Mouse (Mus musculus) retina, postnatal 1 day (tissue): ENCODE measurements at regions not wholly inside any gene's neighbourhood (a gene's known extent, or its start where the extent isn't known, plus 50 kb on each side); places are given as distances from the start of the nearest gene placed in this dataset.

ENCODE experiments used
- DNase-seq: peaks from one replicate; pipeline ENCODE4 v3.0.0-alpha.2; 2012

DNA sequence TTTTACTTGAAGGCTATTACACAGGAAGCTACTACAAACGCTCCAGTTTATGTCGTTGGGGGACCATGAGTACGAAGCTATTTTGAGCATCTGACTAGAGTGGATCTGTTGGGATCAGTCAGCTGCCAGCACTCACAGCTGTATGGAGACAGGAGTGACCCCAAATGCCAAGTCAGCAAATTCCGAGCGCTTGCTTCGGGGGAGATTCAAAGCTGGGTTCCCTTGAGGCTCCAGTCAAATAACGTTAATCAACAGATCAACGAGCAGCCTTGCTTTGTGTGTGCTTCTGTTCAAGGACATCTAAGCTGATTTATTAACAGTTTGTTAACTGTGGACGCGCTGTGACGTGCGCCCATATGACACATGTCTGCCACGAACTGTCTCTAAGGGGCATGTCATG is 349.5 kb downstream of the Ajap1 start:
- peak; percentile 86 for DNase-seq

DNA sequence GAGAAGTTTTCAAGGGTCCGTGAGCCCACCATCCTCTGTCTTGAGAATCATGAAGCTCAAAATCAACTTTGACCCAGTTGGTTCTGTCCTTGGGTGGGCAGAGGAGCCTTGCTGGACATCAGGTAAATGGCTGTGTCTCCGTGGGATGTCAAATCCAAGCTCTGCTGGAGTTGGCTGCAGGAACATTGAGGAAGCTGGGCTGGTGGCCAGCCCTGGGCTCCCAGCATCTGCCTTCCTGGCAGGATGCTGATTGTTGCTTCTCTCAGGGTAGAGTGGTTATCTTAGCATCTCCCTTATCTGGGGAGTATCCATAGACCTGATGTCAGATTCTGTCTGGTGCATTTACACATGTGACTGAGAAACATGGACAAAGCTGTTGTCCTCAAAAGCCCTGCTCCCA is 353.3 kb downstream of the Ajap1 start:
- no peak for DNase-seq

DNA sequence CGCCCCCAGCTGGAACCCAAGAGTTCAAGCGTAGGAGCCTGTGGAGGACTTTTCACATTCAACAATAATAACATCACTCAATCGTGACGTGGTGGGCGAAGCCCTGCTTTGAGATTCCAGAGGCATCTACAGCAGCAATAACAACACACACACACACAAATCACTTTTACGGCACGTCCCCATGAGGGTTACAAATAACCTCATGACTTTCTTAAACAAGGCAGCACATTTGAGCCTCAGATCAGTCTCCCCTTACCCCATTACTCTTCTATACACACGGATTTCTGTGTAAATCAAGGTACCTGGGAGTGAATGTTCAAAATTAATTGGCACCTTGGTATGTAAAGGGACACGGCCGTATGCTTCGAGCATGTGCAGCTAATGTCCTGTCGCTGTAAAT is 354.4 kb downstream of the Ajap1 start:
- DNase-seq, result no peak

DNA sequence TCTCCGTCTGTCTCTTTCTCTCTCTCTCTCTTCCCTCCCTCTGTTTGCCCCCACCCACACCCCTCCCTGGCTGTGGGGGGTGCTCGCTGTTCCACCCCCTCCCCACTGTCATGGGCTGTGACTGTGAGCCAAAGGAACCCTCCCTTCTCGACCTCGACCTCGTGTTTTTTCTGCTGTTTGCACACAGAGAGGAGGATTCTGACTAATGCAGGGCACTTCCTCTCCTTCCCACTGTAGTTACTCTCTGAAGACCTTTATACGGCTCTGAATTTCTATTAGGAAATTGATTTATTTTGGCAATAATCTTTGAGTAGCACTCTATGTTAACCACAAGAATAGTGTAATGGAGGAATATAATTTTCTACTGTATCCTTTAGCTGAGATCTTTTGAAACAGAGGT is 362.1 kb downstream of the Ajap1 start:
- DNase-seq, result no peak

DNA sequence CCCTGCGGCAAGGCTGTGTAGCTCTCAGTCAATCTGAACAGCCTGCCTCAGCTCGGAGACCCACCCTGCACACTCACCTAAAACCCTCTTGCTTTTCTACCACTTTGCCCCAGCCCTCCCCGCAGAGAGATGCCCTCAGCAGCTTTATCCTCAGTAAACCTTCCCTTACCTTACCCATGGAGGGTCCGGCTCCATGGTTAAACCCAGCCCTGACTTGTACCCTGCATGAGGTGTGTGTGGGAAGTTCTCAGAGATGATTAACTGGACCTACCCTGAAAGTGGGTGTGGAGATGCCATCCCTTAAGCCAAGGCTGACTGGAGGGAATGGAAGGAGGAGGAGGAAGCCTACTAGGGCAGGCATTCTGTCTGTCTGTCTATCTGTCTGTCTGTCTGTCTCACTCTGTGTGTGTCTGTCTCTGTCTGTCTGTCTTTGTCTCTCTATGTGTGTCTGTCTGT is 362.9 kb downstream of the Ajap1 start:
- no peak for DNase-seq

DNA sequence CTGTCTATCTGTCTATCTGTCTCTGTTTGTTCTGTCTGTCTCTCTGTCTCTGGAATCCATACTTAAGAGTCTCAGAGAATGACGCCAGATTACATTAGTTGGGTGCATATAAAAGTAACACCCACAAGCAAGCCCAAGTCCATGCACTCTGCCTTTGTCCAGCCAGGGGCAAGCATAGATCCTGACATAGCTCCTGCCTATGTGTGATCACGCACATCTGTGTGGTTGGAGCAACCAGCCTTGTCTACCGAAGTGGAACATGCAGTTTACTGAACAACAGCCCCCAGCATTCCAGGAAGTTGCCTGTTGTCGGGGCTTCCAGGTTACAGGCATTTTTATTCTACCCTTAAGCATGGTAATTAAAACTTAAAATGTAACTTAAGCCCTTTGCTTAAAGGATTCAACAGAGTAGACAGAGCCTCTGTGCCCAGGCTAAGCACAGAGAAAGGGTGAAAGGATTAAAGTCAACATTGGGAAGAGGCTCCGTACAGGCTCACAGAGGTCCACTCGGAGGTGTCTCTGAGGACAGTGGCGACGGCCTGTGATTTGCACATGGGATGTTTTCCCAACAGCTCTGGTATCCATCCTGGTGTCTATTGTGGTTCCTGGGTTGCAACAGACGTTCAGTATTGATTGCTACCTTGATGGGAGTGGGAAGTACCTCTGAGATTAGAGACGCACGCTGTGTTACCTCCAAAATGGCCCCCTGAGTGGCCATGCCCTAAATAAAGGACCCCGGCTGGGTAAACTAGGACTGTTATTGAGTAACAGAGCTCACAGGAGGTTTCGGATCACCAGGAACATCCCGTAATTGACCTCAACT is 363.6 kb downstream of the Ajap1 start:
- DNase-seq, result no peak

DNA sequence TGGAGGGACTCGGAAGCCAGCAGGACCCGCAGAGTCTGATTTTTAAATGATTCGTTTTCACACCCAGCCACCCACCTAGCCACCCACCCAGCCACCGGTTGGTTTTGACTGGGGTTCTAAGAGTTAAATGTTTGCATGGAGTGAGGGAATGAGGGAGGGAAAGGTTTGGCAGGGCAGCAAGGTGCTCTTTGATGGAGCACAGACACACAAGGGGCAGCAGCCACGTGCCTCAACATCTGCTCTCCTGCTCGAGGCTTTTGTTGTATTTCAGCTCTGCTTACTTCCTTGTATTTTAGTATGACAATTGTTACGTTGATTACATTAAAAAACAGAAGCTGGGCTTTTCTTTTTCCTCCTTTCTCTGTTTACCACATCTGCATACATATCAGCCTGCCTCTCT is 367.6 kb downstream of the Ajap1 start:
- DNase-seq, result no peak

DNA sequence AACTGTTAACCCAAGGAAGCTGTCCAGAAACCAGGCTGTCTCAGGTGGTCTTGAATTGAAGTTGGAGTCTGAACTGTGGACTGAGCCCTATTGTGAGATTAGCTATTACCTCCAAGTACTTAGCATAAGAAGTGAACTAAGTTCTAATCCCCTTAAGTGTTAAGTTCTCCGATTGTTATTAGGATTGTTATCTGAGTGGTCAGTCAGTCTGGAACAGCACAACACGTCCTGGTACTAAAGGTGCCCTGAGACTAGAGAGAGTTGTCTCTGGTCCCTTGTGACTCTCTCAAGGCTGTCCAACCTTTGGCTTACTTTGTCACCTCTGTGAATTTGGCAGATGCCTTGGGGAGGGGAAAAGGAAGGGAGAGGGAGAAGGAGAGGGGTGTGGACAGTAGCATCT is 369.0 kb downstream of the Ajap1 start:
- no peak for DNase-seq

DNA sequence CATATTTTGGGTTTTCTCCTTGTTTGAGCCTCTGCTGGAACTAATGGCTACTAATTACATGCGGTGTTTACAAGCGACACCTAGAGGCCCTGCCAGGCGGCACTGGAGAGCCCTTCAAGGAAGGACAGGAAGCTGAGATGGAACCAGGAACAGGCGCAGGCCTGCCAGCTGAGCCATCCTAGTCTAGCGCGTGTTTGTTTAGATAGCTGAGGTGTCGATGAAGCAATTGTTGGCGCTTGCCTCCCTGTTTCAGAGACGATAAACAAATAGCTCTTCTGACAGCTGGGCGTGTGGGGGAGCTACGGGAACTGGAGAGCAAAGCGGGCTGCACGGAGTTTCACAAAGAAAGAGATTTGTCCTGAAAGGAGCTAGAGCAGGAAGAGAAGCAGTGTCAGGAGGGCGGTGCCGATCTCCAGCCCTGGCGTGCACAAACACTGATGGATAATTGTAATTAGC is 372.3 kb downstream of the Ajap1 start:
- DNase-seq, result peak; percentile 28

DNA sequence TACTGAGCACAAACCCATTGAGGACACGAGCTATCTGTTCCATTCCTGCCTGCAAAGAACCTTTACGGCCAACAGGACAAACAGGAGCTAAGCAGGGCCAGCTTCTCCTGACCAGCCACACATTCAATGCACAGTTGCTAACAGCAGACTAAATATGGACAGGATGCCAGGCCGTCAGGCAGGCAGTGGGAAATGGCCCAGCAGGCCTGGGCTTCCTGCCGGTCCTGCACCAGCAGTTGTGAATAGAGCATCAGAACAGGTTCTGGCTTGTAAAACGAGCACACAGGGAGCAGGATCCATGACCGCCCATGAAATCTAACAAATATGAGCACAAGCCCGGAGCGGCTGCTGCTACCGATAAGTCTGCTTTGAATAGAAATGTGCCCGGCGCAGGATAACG is 384.0 kb downstream of the Ajap1 start:
- no peak for DNase-seq

DNA sequence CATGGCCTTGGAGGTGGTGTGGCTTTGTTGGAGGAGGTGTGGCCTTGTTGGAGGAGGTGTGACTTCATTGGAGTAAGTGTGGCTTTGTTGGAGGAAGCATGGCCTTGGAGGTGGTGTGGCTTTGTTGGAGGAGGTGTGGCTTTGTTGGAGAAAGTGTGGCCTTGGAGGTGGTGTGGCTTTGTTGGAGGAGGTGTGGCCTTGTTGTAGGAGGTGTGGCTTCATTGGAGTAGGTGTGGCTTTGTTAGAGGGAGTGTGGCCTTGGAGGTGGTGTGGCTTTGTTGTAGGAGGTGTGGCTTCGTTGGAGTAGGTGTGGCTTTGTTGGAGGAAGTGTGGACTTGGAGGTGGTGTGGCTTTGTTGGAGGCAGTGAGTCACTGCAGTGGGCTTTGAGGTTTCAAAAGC is 385.0 kb downstream of the Ajap1 start:
- no peak for DNase-seq

DNA sequence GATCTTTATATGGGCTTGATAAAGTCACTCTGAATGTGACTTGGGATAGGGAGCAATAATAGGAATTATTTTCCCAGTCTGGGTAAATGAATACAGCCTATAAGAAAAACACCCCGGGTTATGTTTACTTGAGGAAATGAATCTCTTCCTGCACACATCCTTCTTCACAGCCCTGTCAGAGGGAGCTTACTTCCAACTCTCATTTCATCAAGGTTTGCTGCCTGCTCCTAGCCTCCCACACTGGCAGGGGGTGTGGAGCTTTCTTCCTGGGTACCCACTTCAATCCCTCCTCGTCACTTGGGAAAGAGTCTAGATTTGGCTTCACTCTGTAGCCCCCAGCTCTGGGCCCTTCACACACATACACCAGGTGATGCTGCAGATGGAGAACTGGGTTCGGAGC is 389.5 kb downstream of the Ajap1 start:
- no peak for DNase-seq

DNA sequence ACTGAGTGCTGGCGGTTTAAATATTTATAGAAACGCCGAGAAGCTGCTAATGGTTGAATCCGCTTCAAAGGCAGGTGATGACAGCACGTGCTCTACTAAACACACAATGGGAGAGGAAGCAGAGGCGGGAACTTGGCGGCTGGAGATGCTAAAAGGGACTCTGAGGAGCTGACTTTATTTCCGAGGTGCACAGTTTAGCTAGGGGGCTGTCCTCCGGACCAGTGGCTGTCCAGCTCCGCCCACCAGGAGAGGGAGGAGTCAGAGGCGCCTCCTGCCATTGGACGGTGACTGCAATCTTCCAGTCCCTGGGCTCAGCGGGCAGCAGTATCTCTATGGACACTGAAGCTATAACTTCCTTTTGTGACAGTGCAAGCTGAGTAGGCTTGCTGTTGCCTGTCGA is 400.4 kb downstream of the Ajap1 start:
- peak; percentile 54 for DNase-seq

DNA sequence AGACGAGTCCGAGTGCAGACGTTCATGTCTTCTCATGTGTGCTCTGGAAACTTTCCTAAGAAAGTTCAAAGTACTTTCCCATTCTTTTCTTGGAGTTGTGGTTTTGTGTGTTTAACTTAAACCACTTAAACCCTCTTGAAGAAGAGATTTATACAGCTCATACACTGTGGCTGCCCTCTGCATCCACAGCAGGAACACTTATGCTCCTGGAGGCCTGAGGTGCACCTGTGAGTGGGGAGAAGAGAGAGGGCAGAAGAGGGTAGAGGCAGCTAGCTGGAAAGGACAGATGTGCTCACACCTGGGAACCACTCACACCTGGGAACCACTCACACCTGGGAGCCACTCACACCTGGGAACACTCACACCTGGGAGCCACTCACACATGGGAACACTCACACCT is 408.0 kb downstream of the Ajap1 start:
- DNase-seq, result no peak

DNA sequence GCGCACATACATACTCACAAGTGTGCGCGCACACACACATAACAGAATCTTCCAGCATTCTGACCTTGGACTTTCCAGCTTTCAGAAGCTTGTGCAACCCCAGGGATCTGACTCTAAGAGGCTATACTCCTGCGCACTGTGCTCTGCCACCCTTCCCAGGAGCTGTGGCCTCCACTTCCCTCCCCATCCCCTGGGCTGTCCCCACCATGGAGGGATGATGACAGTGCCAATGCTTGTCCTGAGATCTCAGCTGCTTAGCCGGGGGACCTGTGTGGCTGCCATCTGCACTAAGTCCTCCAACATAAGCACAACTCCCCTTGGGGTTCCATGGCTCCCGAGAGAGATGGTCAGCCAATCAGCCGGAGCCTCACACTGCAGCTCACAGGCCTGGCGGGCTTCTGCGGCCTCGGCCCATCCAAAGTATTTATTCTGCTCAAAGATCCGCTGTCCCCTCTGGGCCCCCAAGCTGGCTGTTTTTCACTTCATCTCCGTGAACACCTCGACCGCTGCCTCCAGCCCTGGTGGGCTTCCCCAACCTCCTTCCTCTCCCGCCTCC is 412.3 kb downstream of the Ajap1 start:
- DNase-seq, result peak; percentile 85

DNA sequence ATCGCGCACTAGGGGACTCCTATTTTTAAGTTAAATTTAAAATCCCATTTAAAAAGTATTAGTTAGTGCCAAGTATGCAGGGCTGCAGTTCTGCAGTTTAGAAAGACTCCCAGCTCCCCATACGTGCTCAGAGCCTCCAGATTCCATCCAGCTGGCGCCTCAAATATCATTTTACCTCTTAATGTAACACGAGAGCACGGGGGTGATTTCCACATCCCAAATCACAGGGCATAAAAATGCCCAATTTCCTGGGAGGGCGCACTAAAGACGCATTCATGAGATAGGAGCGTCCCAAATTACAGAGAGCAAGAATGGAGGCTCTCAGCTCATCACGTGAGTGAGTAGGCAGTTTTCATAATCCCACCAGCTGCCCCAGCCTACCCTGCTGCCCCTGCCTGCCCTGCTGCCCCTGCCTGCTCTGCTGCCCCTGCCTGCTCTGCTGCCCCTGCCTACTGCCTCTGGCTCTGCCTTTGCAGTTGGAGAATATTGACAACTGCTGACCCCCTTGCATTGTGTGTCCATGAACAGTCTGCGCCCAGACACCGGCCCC is 414.1 kb downstream of the Ajap1 start:
- DNase-seq, result no peak

DNA sequence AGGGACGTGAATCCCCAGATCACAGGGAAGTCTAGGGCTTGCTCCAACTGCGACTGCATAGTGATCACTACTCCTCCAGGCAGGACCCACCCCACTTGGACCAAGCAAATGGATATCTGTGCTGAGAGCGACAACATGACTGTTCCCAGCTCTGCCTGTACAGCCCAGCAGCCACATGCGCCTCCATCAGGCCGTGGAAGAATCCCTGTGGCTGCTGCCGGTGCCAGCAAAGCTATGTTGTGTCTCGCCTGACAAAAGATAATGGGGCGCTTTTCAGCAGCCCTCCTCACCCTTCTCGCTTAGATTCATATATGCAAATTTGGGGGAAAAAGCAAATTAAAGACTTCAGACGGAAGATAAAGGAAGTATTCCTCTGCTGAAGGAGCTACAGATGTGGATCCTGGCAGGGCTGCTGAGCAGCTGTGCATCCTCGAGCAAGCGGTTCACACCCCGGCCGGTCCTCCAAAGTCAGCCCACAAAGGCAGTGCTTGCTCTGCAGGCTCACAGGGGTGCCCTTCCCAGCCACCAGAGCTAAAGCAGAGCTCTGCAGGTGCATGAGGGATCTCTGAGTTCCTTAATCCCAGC is 418.5 kb downstream of the Ajap1 start:
- DNase-seq, result no peak

DNA sequence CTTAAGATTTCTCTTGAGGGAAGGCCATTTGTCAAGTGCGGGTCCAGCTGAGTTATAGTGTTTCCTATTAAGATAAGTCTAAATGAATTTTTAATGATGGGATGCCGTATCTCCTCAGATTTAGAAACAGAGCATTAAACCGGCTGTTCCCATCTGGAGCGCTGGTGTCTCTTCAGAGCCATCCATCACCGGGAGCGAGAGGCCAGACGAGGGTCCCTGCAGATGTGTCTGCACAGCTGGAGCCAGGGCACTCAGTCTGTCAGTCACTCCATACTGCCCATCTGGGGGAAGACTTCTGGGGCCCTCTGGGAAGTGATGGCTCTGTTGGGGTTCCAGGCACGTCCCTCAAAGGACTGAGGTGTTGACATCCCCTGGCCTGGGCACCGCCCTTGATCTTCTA is 419.2 kb downstream of the Ajap1 start:
- DNase-seq, result no peak

DNA sequence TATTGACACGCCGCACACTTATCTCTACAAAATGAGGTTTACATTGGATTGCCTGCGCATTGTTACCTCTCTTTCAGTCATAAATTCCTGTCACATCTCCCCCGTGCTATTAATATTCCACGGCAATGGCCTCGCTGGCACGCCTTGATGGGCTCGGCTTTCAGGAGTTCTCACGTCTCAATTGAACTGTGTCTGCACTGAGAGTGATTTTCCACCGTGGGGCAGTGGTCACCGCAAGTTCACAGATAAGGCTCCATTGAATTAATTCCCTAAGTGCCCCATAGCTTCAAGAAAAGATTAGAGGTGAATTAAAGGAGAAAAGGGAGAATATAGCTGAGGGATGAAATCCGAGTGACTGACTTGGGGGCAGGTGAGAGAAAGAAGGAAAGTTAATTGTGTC is 424.5 kb downstream of the Ajap1 start:
- peak; percentile 31 for DNase-seq

DNA sequence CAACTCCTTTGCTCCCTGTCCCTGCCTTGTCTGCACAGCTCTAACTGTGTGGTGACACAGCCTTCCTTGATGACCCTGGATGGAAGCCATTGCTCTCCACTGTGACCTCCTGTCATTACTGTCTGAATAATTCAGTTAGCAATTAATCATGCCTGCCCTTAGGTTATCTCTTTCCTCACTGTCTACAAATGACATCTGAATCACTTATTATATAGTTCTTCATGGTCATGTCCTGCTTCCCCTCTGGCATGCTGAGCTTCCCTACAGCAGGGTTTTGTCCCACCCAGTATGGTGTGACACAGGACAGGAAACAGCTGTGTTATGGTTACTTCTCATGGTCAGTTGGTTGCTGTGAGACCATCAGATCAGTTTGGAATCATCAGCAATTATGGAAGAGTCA is 458.9 kb downstream of the Ajap1 start:
- DNase-seq, result no peak

DNA sequence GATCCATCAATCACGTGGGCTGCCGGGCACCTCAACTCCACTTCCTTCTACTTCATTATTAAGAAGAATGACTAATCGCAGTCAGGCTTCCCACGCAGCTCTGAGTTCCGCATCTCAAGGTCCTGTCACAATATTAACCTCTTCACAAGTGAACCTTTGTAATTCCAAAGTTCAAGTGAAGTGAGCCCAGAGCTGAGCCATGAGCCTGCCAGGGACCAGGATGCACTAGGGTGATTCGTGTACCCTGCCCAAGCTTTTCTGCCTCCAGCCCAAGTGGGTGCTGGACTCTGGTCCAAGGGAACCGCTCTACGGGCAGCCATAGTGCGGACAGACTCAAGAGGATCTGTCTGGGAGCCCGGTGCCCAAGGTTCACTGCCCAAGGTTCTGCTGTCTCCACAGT is 463.4 kb downstream of the Ajap1 start:
- no peak for DNase-seq

DNA sequence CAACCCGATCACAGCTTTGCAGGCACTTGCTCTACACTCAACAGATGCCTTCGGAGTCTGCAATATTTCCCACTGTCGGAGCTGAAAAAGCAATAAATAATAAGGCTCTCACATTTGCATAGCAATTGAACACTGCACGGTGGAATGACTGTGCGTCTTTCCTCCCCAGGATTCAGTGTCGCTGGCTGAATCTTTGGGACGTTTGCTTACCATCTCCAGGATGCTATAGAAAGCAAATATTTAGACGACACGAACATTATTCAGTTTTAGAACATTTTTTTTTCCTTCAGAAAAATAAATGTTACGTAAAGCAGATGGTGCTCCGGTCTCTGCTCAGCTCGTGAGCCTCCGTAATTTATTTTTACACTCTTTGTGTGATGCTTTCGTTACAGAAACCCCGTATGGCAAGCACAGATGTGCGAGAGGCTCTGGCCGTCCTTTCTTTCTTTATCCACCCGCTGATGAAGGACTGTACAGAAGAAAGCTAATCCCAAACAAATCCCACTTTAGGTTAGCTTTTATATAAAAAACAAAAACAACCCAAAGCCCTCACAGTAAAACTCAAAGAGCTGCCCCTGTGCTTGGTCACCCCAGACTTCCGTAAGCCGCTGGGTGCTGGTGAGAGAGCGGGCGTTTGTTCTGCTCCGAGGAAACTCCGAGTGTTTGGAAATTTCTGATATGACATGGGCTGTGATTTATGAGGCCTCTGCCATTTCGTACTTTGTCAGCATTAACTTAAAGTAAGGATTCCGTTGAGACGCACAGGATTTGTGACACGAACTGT is 464.3 kb downstream of the Ajap1 start:
- DNase-seq, result no peak

DNA sequence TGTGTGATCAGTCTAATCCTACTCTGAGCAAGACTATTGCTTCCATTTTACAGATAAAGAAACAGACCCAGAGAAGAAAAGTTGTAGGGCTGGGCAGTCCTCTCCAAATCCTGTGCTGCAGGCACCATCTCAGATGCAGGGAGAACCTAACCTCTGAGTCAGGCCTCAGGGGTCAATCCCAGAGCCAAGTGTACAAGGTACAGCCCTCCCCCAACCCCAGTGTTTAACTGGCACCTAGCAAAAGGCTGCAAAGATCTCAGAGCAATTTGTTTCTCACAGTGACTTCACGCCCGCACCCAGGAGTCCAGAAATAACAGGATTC is 464.8 kb downstream of the Ajap1 start:
- no peak for DNase-seq

DNA sequence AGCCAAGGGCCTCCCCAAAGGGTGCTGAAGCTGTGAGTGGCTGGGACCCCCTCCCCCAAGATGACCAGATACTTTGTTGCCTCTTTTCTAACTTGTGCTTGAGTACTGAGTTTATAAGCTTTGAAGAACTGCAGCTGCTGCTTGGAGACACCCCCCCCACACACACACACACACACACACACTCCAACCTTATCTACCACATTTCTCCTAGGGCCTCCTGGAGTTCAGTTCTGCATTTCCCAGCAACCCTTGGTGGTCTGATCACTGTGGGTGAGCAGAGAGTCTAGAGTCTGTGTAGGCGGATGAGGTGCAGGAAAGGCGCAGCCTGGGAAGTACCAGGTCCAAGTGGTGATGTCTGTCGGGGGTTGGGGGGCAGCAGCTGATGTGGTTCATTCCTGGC is 479.3 kb downstream of the Ajap1 start:
- DNase-seq, result no peak
